Mouse (Mus musculus): ENCODE results near the gene Trio.

- TF ChIP-seq CTCF (IDR thresholded peaks at IDR 0.05; ENCODE audit: low read depth, low read length) (no peak), GATA1 (IDR thresholded peaks at IDR 0.05; ENCODE audit: borderline replicate concordance, low read length) (no peak), TAL1 (conservative IDR thresholded peaks at IDR 0.05; ENCODE audit: low read depth, low read length) (no peak)
Measured at GRCm38 (mm10) chr15:28062016-28062415, 36.4 kb upstream of the Trio start.

All from G1E (cell line).